Mouse (Mus musculus) stomach, postnatal 0 days (tissue): ENCODE results near the gene Pld6. TPM values are rescaled to one million over a fixed set of nuclear protein-coding genes. Genes with fewer than 3 reads are reported as not detected.
A peak's percentile ranks its signal among the peaks of the same experiment; 100 is the strongest.

Experiments used
- ATAC-seq: fragments of 200-750 bp; cut with Nextera tagmentation; 2 replicates; pipeline ENCODE4 v1.8.0; 2017; ENCODE audit not compliant: low FRiP score, low TSS enrichment
- DNase-seq: peaks from one replicate; pipeline ENCODE4 v3.0.0-alpha.2; 2016; ENCODE audit warnings: low spot score
- H3K27ac ChIP-seq: fragments of 300-500 bp; sonication (generic); replicated peaks from 2 replicates; pipeline ENCODE4 v1.5.1; 2014; ENCODE audit warnings: mild to moderate bottlenecking, control low read depth
- H3K27me3 ChIP-seq: fragments of 300-500 bp; sonication (generic); 2 replicates; pipeline ENCODE4 v1.6.1; 2014; ENCODE audit warnings: low read length; ENCODE audit not compliant: control insufficient read depth, insufficient read depth
- H3K36me3 ChIP-seq: fragments of 300-500 bp; sonication (generic); 2 replicates; pipeline ENCODE4 v1.6.1; 2014; ENCODE audit warnings: low read length, mixed read lengths; ENCODE audit not compliant: control insufficient read depth, insufficient read depth
- H3K4me1 ChIP-seq: fragments of 300-500 bp; sonication (generic); replicated peaks from 2 replicates; pipeline ENCODE4 v1.6.1; 2014; ENCODE audit warnings: antibody characterized with exemption; ENCODE audit not compliant: control insufficient read depth, insufficient read depth
- H3K4me2 ChIP-seq: fragments of 300-500 bp; sonication (generic); replicated peaks from 2 replicates; pipeline ENCODE4 v1.6.1; 2014; ENCODE audit warnings: low read depth, mild to moderate bottlenecking, control low read depth, moderate library complexity
- H3K4me3 ChIP-seq: fragments of 300-500 bp; sonication (generic); 2 replicates; pipeline ENCODE4 v1.5.1; 2014; ENCODE audit warnings: low read depth, low read length, control low read depth
- H3K9ac ChIP-seq: fragments of 300-500 bp; sonication (generic); 2 replicates; pipeline ENCODE4 v1.6.1; 2014; ENCODE audit warnings: mild to moderate bottlenecking, low read length, control low read depth, mixed read lengths
- H3K9me3 ChIP-seq: fragments of 300-500 bp; sonication (generic); 2 replicates; pipeline ENCODE4 v1.6.1; 2016; ENCODE audit warnings: low read length; ENCODE audit not compliant: control insufficient read depth
- CTCF ChIP-seq: IDR thresholded peaks from 2 replicates; pipeline ENCODE4 v1.5.1; 2016; ENCODE audit warnings: antibody characterized with exemption, low read depth, mild to moderate bottlenecking, moderate library complexity
- EP300 ChIP-seq: optimal IDR thresholded peaks from 2 replicates; pipeline ENCODE3; 2016; ENCODE audit warnings: antibody characterized with exemption
- WGBS: fragments of 180-500 bp; shearing (Covaris S2); extraction: QIAGEN DNeasy Blood & Tissue Kit; methylation state at CpG from one replicate; pipeline ENCODE4 v1.1.7; 2014; 5-methylcytosine and 5-hydroxymethylcytosine counted together
- polyA plus RNA-seq: library from polyadenylated mRNA; unstranded; fragments of >200 nt; fragmentation: Nextera tagmentation; extraction: Ambion mirVana; gene quantifications from 2 replicates; pipeline ENCODE4 v1.2.1, GENCODE M21; 2015

Gene Pld6
- polyA plus RNA-seq, 1 experiment from 2014 or later = 5.9 TPM

DNA sequence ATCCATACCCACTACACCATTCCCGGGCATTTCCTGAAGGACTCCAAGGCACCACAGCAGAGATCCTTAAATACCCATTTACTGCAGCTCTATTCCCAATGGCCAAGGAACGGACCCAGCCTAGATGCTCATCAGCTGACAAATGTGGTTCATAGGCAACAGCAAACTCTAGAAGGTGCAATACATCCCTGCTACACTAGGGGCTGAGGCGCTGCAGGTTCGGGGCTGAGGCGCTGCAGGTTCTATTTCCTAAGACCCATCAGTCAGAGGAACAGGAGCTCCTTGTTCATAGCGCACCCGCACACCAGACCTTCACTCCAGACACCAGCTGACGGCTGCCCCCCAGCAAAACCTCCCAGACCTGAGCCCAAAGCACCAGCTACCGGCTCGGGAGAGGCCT is 13.0 kb upstream of the Pld6 start:
- Histone ChIP-seq H3K27ac (no peak overlapping the region), H3K9me3 (no peaks in the 10 kb centered on the region), H3K27me3 (no peaks in the 10 kb centered on the region), H3K9ac (no peak overlapping the region), H3K4me1 (no peaks in the 10 kb centered on the region), H3K36me3 (peaks cover 54% of the 10 kb centered on the region), H3K4me3 (no peak overlapping the region), H3K4me2 (no peak overlapping the region)
- WGBS = 92% methylated on average over 10 of the region's 10 CpGs
- DNase-seq (no peak), ATAC-seq (no peak)
- TF ChIP-seq CTCF = peak; percentile 45
- no peak for TF ChIP-seq EP300

DNA sequence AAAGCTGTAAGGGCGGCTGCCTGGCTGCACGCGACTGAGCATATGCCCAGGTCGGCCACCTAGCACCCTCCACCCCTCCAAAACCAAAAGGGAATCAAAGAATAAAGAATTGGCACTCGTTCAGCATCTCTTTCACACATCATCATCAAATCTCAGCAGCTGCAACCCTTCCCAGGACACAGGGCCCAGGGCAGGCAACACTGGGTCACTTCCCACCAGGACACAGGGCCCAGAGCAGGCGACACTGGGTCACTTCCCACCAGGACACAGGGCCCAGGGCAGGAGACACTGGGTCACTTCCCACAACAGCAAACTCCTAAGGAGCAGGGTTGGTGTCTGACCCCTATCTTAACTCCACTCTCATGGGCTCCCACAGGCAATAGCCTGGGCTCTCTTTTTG is 5.9 kb upstream of the Pld6 start:
- no peak overlapping the region for H3K9ac ChIP-seq
- no peak overlapping the region for H3K4me2 ChIP-seq
- H3K4me3 ChIP-seq = no peak overlapping the region
- DNase-seq = no peak
- 68% methylated on average over 6 of the region's 6 CpGs for WGBS
- peaks cover 41% of the 10 kb centered on the region for H3K36me3 ChIP-seq
- H3K27ac ChIP-seq = no peak overlapping the region
- no peaks in the 10 kb centered on the region for H3K27me3 ChIP-seq
- TF ChIP-seq EP300 (no peak), CTCF (no peak)
- no peaks in the 10 kb centered on the region for H3K4me1 ChIP-seq
- no peaks in the 10 kb centered on the region for H3K9me3 ChIP-seq
- no peak for ATAC-seq

GRCm38 (mm10) chr11:59789311-59789710 is 1.9 kb upstream of the Pld6 start:
- 48% methylated on average over 1 of the region's 1 CpGs for WGBS
- TF ChIP-seq CTCF (no peak), EP300 (no peak)
- DNase-seq = no peak
- H3K4me2 ChIP-seq = no peak overlapping the region
- H3K36me3 ChIP-seq = peaks cover 21% of the 10 kb centered on the region
- no peak overlapping the region for H3K27ac ChIP-seq
- no peaks in the 10 kb centered on the region for H3K9me3 ChIP-seq
- peaks cover 4% of the 10 kb centered on the region for H3K4me1 ChIP-seq
- H3K27me3 ChIP-seq = no peaks in the 10 kb centered on the region
- no peak overlapping the region for H3K4me3 ChIP-seq
- no peak overlapping the region for H3K9ac ChIP-seq
- ATAC-seq = peak; percentile 28; the same call in 1 of the 2 replicates

GRCm38 (mm10) chr11:59786444-59787198 is 824 bp downstream of the Pld6 start:
- 33% methylated on average over 15 of the region's 15 CpGs for WGBS
- Histone ChIP-seq H3K9ac (peak overlapping the region; percentile 52), H3K4me2 (peak overlapping the region; percentile 84), H3K4me1 (peaks cover 4% of the 10 kb centered on the region), H3K27me3 (no peaks in the 10 kb centered on the region), H3K36me3 (0 out of 2 replicates have a peak, but pooled peaks cover 2% of the 10 kb centered on the region), H3K4me3 (peak overlapping the region; percentile 47), H3K27ac (peak overlapping the region; percentile 53; the same call in 1 of the 2 replicates), H3K9me3 (no peaks in the 10 kb centered on the region)
- TF ChIP-seq EP300 = no peak
- TF ChIP-seq CTCF = no peak
- ATAC-seq (peak; percentile 28; the same call in 1 of the 2 replicates), DNase-seq (no peak)

DNA sequence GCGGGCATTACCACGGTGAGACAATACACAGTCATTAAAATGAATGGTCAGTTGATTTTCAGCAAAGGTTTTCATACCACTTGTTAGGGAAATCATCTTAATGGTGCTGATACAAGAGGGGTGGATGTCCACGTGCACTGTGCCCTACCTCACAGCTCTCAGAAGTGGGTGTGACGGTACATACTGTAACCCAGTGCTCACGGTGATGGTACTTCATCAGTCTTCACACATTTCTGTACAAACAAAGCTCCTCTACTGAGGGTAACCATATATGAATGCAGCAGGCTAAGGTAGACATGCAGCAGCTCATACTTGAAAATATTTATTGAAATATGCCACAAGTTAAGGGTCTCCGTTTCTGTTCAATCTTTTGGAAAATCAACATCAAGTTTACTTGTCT is 3.9 kb downstream of the Pld6 start:
- Histone ChIP-seq H3K27me3 (no peaks in the 10 kb centered on the region), H3K36me3 (no peaks in the 10 kb centered on the region), H3K4me2 (no peak overlapping the region), H3K27ac (no peak overlapping the region), H3K4me3 (no peak overlapping the region), H3K4me1 (peaks cover 4% of the 10 kb centered on the region), H3K9ac (no peak overlapping the region), H3K9me3 (no peaks in the 10 kb centered on the region)
- TF ChIP-seq CTCF (no peak), EP300 (no peak)
- ATAC-seq = no peak
- WGBS = 74% methylated on average over 6 of the region's 6 CpGs
- no peak for DNase-seq

GRCm38 (mm10) chr11:59782091-59782590 is 5.3 kb downstream of the Pld6 start:
- Histone ChIP-seq H3K4me3 (no peak overlapping the region), H3K4me2 (no peak overlapping the region), H3K9ac (no peak overlapping the region), H3K27ac (no peak overlapping the region), H3K9me3 (no peaks in the 10 kb centered on the region), H3K4me1 (peaks cover 2% of the 10 kb centered on the region), H3K36me3 (peaks cover 6% of the 10 kb centered on the region; the same call in 1 of the 2 replicates), H3K27me3 (no peaks in the 10 kb centered on the region)
- TF ChIP-seq CTCF = no peak
- TF ChIP-seq EP300 = no peak
- ATAC-seq (no peak), DNase-seq (no peak)
- WGBS = 78% methylated on average over 7 of the region's 7 CpGs
